Mouse (Mus musculus) lung, embryonic 16.5 days (tissue): ENCODE measurements around the gene Dnah6. TPM values are rescaled to one million over a fixed set of nuclear protein-coding genes. Genes with fewer than 3 reads are reported as not detected.

ENCODE experiments used
- ATAC-seq: fragments of 200-750 bp; cut with Nextera tagmentation; 2 replicates; pipeline ENCODE4 v1.8.0; 2017; ENCODE audit warnings: low read depth, mild to moderate bottlenecking, moderate library complexity
- H3K27ac ChIP-seq: fragments of 300-500 bp; sonication (generic); 2 replicates; pipeline ENCODE4 v1.5.1; 2014; ENCODE audit warnings: mild to moderate bottlenecking, control low read depth, low read length
- H3K27me3 ChIP-seq: fragments of 300-500 bp; sonication (generic); 2 replicates; pipeline ENCODE4 v1.6.1; 2014; ENCODE audit warnings: low read depth, low read length, mixed read lengths; ENCODE audit not compliant: control insufficient read depth, insufficient read depth
- H3K36me3 ChIP-seq: fragments of 300-500 bp; sonication (generic); 2 replicates; pipeline ENCODE4 v1.6.1; 2014; ENCODE audit warnings: low read length; ENCODE audit not compliant: control insufficient read depth, insufficient read depth
- H3K4me1 ChIP-seq: fragments of 300-500 bp; sonication (generic); replicated peaks from 2 replicates; pipeline ENCODE4 v1.6.1; 2014; ENCODE audit warnings: low read length, mixed read lengths; ENCODE audit not compliant: control insufficient read depth, insufficient read depth
- H3K4me2 ChIP-seq: fragments of 300-500 bp; sonication (generic); 2 replicates; pipeline ENCODE4 v1.6.1; 2014; ENCODE audit warnings: low read depth, low read length, control low read depth
- H3K4me3 ChIP-seq: fragments of 300-500 bp; sonication (generic); 2 replicates; pipeline ENCODE4 v1.5.1; 2014; ENCODE audit warnings: mild to moderate bottlenecking, low read length, control low read depth
- H3K9ac ChIP-seq: fragments of 300-500 bp; sonication (generic); 2 replicates; pipeline ENCODE4 v1.6.1; 2014; ENCODE audit warnings: low read length, control low read depth
- H3K9me3 ChIP-seq: fragments of 300-500 bp; sonication (generic); 2 replicates; pipeline ENCODE4 v1.6.1; 2016; ENCODE audit warnings: low read length; ENCODE audit not compliant: control insufficient read depth
- WGBS: fragments of 180-500 bp; shearing (Covaris S2); extraction: QIAGEN DNeasy Blood & Tissue Kit; methylation state at CpG from one replicate; pipeline ENCODE4 v1.1.7; 2014; 5-methylcytosine and 5-hydroxymethylcytosine counted together
- polyA plus RNA-seq: library from polyadenylated mRNA; unstranded; fragments of >200 nt; fragmentation: Nextera tagmentation; extraction: Ambion mirVana; gene quantifications from 2 replicates; pipeline ENCODE4 v1.2.1, GENCODE M21; 2015

Dnah6 gene
- polyA plus RNA-seq, 1 experiment from 2014 or later = 0.54 TPM

DNA sequence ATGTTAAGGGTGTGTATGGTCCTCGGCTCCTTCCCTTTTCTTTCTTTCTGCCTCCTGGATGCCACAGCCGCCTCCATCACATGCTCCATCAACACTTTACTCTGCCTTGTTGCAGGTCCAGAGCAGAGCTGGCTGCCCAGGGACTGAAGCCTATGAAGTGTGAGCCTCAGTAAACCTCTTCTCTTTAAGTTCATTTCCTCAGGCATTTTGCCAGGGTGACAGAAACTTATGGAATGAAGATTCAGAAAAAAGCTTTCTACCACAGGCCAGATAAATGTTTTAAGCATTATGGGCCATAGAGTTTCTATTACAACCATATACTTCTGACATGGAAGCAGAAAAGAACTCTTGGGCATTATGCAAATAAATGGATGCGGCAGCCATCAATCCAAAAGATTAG lies 10.4 kb downstream of the Dnah6 start:
- Histone ChIP-seq H3K9ac (no peak overlapping the region), H3K4me3 (no peak overlapping the region), H3K4me1 (no peaks in the 10 kb centered on the region), H3K36me3 (no peaks in the 10 kb centered on the region), H3K27me3 (no peaks in the 10 kb centered on the region), H3K9me3 (no peaks in the 10 kb centered on the region), H3K27ac (no peak overlapping the region), H3K4me2 (no peak overlapping the region)
- peak; percentile 28; the same call in 1 of the 2 replicates for ATAC-seq
- 60% methylated on average over 3 of the region's 3 CpGs for WGBS

GRCm38 (mm10) chr6:73210445-73210972 lies 10.9 kb downstream of the Dnah6 start:
- ATAC-seq = no peak
- Histone ChIP-seq H3K27ac (no peak overlapping the region), H3K36me3 (no peaks in the 10 kb centered on the region), H3K4me2 (no peak overlapping the region), H3K9me3 (no peaks in the 10 kb centered on the region), H3K27me3 (no peaks in the 10 kb centered on the region), H3K9ac (no peak overlapping the region), H3K4me1 (no peaks in the 10 kb centered on the region), H3K4me3 (no peak overlapping the region)
- 60% methylated on average over 4 of the region's 4 CpGs for WGBS

DNA sequence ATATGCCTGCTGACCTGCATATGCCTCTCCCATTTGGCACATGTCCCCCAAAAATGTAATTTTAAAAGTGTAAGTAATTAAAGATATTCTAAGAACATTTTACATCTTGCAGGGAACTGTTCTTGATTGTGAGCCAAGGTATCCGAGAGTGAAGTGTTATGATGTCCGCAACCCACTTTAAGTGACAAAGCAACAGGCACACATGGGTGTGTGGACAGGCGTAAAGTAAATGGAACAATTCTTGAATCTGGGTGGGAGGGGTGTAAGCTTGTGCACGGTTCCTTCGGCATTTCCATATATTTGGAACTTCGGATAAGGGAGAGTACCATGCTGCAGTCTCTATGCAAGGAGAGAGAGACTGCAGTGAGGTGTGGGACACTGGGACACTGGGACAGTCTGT lies 11.9 kb downstream of the Dnah6 start:
- H3K9ac ChIP-seq = no peak overlapping the region
- H3K27ac ChIP-seq = no peak overlapping the region
- no peaks in the 10 kb centered on the region for H3K36me3 ChIP-seq
- WGBS = 71% methylated on average over 6 of the region's 6 CpGs
- no peak for ATAC-seq
- no peak overlapping the region for H3K4me2 ChIP-seq
- H3K9me3 ChIP-seq = no peaks in the 10 kb centered on the region
- H3K27me3 ChIP-seq = no peaks in the 10 kb centered on the region
- H3K4me1 ChIP-seq = no peaks in the 10 kb centered on the region
- H3K4me3 ChIP-seq = no peak overlapping the region

GRCm38 (mm10) chr6:73204937-73205336 lies 16.5 kb downstream of the Dnah6 start:
- WGBS = 68% methylated on average over 4 of the region's 4 CpGs
- Histone ChIP-seq H3K9ac (no peak overlapping the region), H3K4me2 (no peak overlapping the region), H3K9me3 (no peaks in the 10 kb centered on the region), H3K4me1 (no peaks in the 10 kb centered on the region), H3K27me3 (no peaks in the 10 kb centered on the region), H3K36me3 (no peaks in the 10 kb centered on the region), H3K27ac (no peak overlapping the region), H3K4me3 (no peak overlapping the region)
- no peak for ATAC-seq

- Histone ChIP-seq H3K9ac (no peak overlapping the region), H3K4me3 (no peak overlapping the region), H3K4me1 (no peaks in the 10 kb centered on the region), H3K9me3 (no peaks in the 10 kb centered on the region), H3K27ac (no peak overlapping the region), H3K4me2 (no peak overlapping the region), H3K36me3 (no peaks in the 10 kb centered on the region), H3K27me3 (no peaks in the 10 kb centered on the region)
- WGBS = 65% methylated on average over 2 of the region's 2 CpGs
- ATAC-seq = no peak
Observed at GRCm38 (mm10) chr6:73203724-73204123, 17.7 kb downstream of the Dnah6 start.

DNA sequence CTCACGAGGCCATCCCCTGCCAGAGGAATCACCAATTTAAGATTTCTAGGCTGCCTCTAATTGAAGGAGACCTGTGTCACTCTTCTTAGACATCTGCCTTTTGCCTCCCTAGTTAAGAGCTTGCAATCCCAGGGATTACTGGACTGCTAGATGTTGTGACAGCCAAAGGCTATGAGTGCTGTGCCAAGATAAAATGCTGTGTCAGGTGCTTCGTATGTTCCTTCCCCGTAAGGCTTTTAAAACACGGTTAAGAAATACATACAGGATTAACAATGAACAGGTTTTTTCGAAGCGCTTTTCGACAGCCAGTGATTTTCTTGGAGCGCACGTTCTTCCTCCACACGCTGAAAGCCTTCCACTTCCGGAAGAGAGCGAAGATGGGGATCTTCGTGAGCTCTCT lies 26.2 kb downstream of the Dnah6 start:
- 87% methylated on average over 13 of the region's 13 CpGs for WGBS
- no peak overlapping the region for H3K27ac ChIP-seq
- no peaks in the 10 kb centered on the region for H3K4me1 ChIP-seq
- no peak overlapping the region for H3K9ac ChIP-seq
- no peak overlapping the region for H3K4me2 ChIP-seq
- H3K27me3 ChIP-seq = no peaks in the 10 kb centered on the region
- H3K9me3 ChIP-seq = no peaks in the 10 kb centered on the region
- no peak overlapping the region for H3K4me3 ChIP-seq
- ATAC-seq = no peak
- no peaks in the 10 kb centered on the region for H3K36me3 ChIP-seq

DNA sequence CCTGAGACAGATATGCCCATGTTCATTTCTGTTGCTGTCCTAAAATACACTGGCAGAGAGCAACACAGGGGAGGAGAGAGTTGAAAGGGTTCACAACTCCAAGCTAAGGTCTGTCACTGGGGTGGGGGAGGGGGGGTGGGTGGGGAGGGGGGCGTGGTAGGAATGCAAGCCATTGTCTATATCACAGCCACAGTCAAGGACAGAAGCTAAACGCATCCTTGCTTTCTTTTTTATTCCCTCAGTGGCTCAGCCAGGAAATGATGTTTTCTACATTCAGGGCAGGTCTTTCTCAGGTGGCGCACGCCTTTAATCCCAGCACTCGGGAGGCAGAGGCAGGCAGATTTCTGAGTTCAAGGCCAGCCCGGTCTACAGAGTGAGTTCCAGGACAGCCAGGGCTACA lies 30.7 kb downstream of the Dnah6 start:
- no peaks in the 10 kb centered on the region for H3K9me3 ChIP-seq
- WGBS = 69% methylated on average over 6 of the region's 6 CpGs
- H3K4me3 ChIP-seq = no peak overlapping the region
- no peaks in the 10 kb centered on the region for H3K36me3 ChIP-seq
- no peak overlapping the region for H3K9ac ChIP-seq
- H3K27ac ChIP-seq = no peak overlapping the region
- H3K4me2 ChIP-seq = no peak overlapping the region
- no peaks in the 10 kb centered on the region for H3K27me3 ChIP-seq
- H3K4me1 ChIP-seq = no peaks in the 10 kb centered on the region
- ATAC-seq = no peak

GRCm38 (mm10) chr6:73184276-73184675 lies 37.2 kb downstream of the Dnah6 start:
- no peaks in the 10 kb centered on the region for H3K27me3 ChIP-seq
- WGBS = 65% methylated on average over 5 of the region's 5 CpGs
- H3K9ac ChIP-seq = no peak overlapping the region
- H3K9me3 ChIP-seq = no peaks in the 10 kb centered on the region
- H3K4me2 ChIP-seq = no peak overlapping the region
- H3K36me3 ChIP-seq = no peaks in the 10 kb centered on the region
- no peak overlapping the region for H3K27ac ChIP-seq
- H3K4me3 ChIP-seq = no peak overlapping the region
- H3K4me1 ChIP-seq = no peaks in the 10 kb centered on the region
- ATAC-seq = no peak

DNA sequence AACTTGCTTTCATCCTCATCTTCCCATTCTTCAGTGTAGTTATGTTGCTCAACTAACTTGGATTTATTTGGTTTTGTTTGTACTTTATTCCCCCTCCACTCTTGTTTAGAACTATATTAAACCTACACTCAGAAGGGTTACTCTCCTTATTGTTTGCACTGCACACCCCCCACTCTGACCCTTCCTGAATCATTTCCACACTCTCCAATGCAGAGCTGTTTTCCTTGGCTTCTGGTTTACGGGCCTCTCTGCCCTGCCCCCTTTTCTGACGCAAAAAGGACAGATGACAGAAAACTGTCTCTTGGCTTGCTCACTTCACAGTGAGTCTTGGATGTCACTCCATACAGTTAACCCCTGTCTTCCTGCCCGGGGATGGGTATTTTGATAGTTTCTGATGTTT lies 38.5 kb downstream of the Dnah6 start:
- Histone ChIP-seq H3K9me3 (no peaks in the 10 kb centered on the region), H3K36me3 (no peaks in the 10 kb centered on the region), H3K4me1 (no peaks in the 10 kb centered on the region), H3K9ac (no peak overlapping the region), H3K27me3 (no peaks in the 10 kb centered on the region), H3K4me3 (no peak overlapping the region), H3K27ac (no peak overlapping the region), H3K4me2 (no peak overlapping the region)
- no peak for ATAC-seq
- 34% methylated on average over 3 of the region's 3 CpGs for WGBS

DNA sequence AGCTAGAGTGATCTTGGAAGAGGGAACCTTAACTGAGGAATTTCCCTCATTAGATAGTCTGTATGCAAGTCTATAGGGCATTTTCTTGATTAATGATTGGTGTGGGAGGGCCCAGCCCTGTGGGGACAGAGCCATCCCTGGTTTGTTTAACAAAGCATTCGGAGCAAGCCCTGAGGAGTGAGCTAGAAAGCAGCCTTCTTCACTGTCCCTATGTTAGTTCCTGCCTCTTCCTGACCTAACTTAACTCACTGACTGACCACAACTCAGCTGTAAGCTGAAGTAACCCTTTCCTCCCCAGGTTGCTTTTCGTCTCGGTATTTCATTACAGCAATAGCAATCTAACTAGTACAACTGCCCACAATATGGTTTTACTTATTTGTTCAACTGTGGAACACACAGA lies 39.0 kb downstream of the Dnah6 start:
- 24% methylated on average over 3 of the region's 3 CpGs for WGBS
- no peaks in the 10 kb centered on the region for H3K27me3 ChIP-seq

More for the DNA sequence above, 39.0 kb downstream of the Dnah6 start:
- Histone ChIP-seq H3K9ac (no peak overlapping the region), H3K9me3 (no peaks in the 10 kb centered on the region), H3K4me3 (no peak overlapping the region), H3K4me1 (no peaks in the 10 kb centered on the region), H3K27ac (no peak overlapping the region), H3K4me2 (no peak overlapping the region), H3K36me3 (no peaks in the 10 kb centered on the region)
- no peak for ATAC-seq
